Mouse (Mus musculus): ENCODE measurements at regions not wholly inside any gene's neighbourhood (a gene's known extent, or its start where the extent isn't known, plus 50 kb on each side); places are given as distances from the start of the nearest gene placed in this dataset.
A peak's percentile ranks its signal among the peaks of the same experiment; 100 is the strongest.

- Histone ChIP-seq H3K36me3 (ENCODE audit: control insufficient read depth, insufficient read depth, low read length) (no peaks in the 10 kb centered on the region), H3K27me3 (ENCODE audit: control insufficient read depth, insufficient read depth, low read length) (no peaks in the 10 kb centered on the region), H3K27ac (ENCODE audit: insufficient read depth, low read length) (no peak overlapping the region), H3K4me3 (ENCODE audit: extremely low read depth, insufficient read depth, insufficient read length) (no peak overlapping the region), H3K4me1 (ENCODE audit: control insufficient read depth, insufficient read depth, insufficient read length) (peaks cover 3% of the 10 kb centered on the region; the same call in 1 of the 2 replicates)
- no peak for TF ChIP-seq CTCF (IDR thresholded peaks at IDR 0.05; ENCODE audit: extremely low read depth, insufficient read depth, insufficient read length, insufficient replicate concordance)
- TF ChIP-seq POLR2A (IDR thresholded peaks at IDR 0.05; ENCODE audit: low read depth, low read length): no peak
- DNase-seq (ENCODE audit: low read depth in 1 of 2, low spot score in 2 of 2): no peak
- 56% methylated on average over 5 of the region's 5 CpGs for WGBS
These were observed 107.5 kb upstream of the Tab2 start for GRCm38 (mm10) chr10:8063458-8064090.

GRCm38 (mm10) chr10:8060987-8061386 is 105.0 kb upstream of the Tab2 start:
- TF ChIP-seq POLR2A (IDR thresholded peaks at IDR 0.05; ENCODE audit: low read depth, low read length) (no peak), CTCF (IDR thresholded peaks at IDR 0.05; ENCODE audit: extremely low read depth, insufficient read depth, insufficient read length, insufficient replicate concordance) (no peak)
- no peaks in the 10 kb centered on the region for H3K36me3 ChIP-seq (ENCODE audit: control insufficient read depth, insufficient read depth, low read length)
- no peak overlapping the region for H3K27ac ChIP-seq (ENCODE audit: insufficient read depth, low read length)
- DNase-seq (ENCODE audit: low read depth in 1 of 2, low spot score in 2 of 2): no peak
- no peaks in the 10 kb centered on the region for H3K27me3 ChIP-seq (ENCODE audit: control insufficient read depth, insufficient read depth, low read length)
- peaks cover 3% of the 10 kb centered on the region; the same call in 1 of the 2 replicates for H3K4me1 ChIP-seq (ENCODE audit: control insufficient read depth, insufficient read depth, insufficient read length)
- H3K4me3 ChIP-seq (ENCODE audit: extremely low read depth, insufficient read depth, insufficient read length): no peak overlapping the region

- no peak overlapping the region for H3K4me3 ChIP-seq (ENCODE audit: extremely low read depth, insufficient read depth, insufficient read length)
These were observed 103.7 kb upstream of the Tab2 start for GRCm38 (mm10) chr10:8059769-8060168.

GRCm38 (mm10) chr10:8057855-8058254 is 101.8 kb upstream of the Tab2 start:
- TF ChIP-seq CTCF (IDR thresholded peaks at IDR 0.05; ENCODE audit: extremely low read depth, insufficient read depth, insufficient read length, insufficient replicate concordance): no peak
- TF ChIP-seq POLR2A (IDR thresholded peaks at IDR 0.05; ENCODE audit: low read depth, low read length): no peak
- H3K27ac ChIP-seq (ENCODE audit: insufficient read depth, low read length): no peak overlapping the region
- H3K4me3 ChIP-seq (ENCODE audit: extremely low read depth, insufficient read depth, insufficient read length): no peak overlapping the region
- no peak for DNase-seq (ENCODE audit: low read depth in 1 of 2, low spot score in 2 of 2)
- H3K4me1 ChIP-seq (ENCODE audit: control insufficient read depth, insufficient read depth, insufficient read length): peaks cover 5% of the 10 kb centered on the region; the same call in 1 of the 2 replicates
- no peaks in the 10 kb centered on the region for H3K36me3 ChIP-seq (ENCODE audit: control insufficient read depth, insufficient read depth, low read length)
- no peaks in the 10 kb centered on the region for H3K27me3 ChIP-seq (ENCODE audit: control insufficient read depth, insufficient read depth, low read length)
- WGBS: 84% methylated on average over 5 of the region's 5 CpGs

More at GRCm38 (mm10) chr10:8059769-8060168, 103.7 kb upstream of the Tab2 start:
- Histone ChIP-seq H3K36me3 (ENCODE audit: control insufficient read depth, insufficient read depth, low read length) (no peaks in the 10 kb centered on the region), H3K27me3 (ENCODE audit: control insufficient read depth, insufficient read depth, low read length) (no peaks in the 10 kb centered on the region), H3K27ac (ENCODE audit: insufficient read depth, low read length) (no peak overlapping the region), H3K4me1 (ENCODE audit: control insufficient read depth, insufficient read depth, insufficient read length) (peaks cover 8% of the 10 kb centered on the region)
- DNase-seq (ENCODE audit: low read depth in 1 of 2, low spot score in 2 of 2): no peak
- WGBS: 83% methylated on average over 1 of the region's 1 CpGs
- TF ChIP-seq CTCF (IDR thresholded peaks at IDR 0.05; ENCODE audit: extremely low read depth, insufficient read depth, insufficient read length, insufficient replicate concordance): no peak
- TF ChIP-seq POLR2A (IDR thresholded peaks at IDR 0.05; ENCODE audit: low read depth, low read length): no peak

GRCm38 (mm10) chr10:8055293-8055692 is 99.3 kb upstream of the Tab2 start:
- no peak overlapping the region for H3K4me3 ChIP-seq (ENCODE audit: extremely low read depth, insufficient read depth, insufficient read length)
- peak; percentile 5 to 13 for DNase-seq (ENCODE audit: low read depth in 1 of 2, low spot score in 2 of 2)

GRCm38 (mm10) chr10:8043416-8044163 is 87.6 kb upstream of the Tab2 start:
- WGBS: 86% methylated on average over 3 of the region's 3 CpGs
- Histone ChIP-seq H3K27ac (ENCODE audit: insufficient read depth, low read length) (no peak overlapping the region), H3K27me3 (ENCODE audit: control insufficient read depth, insufficient read depth, low read length) (no peaks in the 10 kb centered on the region), H3K4me3 (ENCODE audit: extremely low read depth, insufficient read depth, insufficient read length) (no peak overlapping the region), H3K4me1 (ENCODE audit: control insufficient read depth, insufficient read depth, insufficient read length) (no peaks in the 10 kb centered on the region), H3K36me3 (ENCODE audit: control insufficient read depth, insufficient read depth, low read length) (no peaks in the 10 kb centered on the region)
- no peak for DNase-seq (ENCODE audit: low read depth in 1 of 2, low spot score in 2 of 2)
- no peak for TF ChIP-seq POLR2A (IDR thresholded peaks at IDR 0.05; ENCODE audit: low read depth, low read length)
- no peak for TF ChIP-seq CTCF (IDR thresholded peaks at IDR 0.05; ENCODE audit: extremely low read depth, insufficient read depth, insufficient read length, insufficient replicate concordance)

More at GRCm38 (mm10) chr10:8055293-8055692, 99.3 kb upstream of the Tab2 start:
- Histone ChIP-seq H3K4me1 (ENCODE audit: control insufficient read depth, insufficient read depth, insufficient read length) (peaks cover 5% of the 10 kb centered on the region; the same call in 1 of the 2 replicates), H3K27ac (ENCODE audit: insufficient read depth, low read length) (no peak overlapping the region), H3K27me3 (ENCODE audit: control insufficient read depth, insufficient read depth, low read length) (no peaks in the 10 kb centered on the region), H3K36me3 (ENCODE audit: control insufficient read depth, insufficient read depth, low read length) (no peaks in the 10 kb centered on the region)
- TF ChIP-seq POLR2A (IDR thresholded peaks at IDR 0.05; ENCODE audit: low read depth, low read length): no peak
- TF ChIP-seq CTCF (IDR thresholded peaks at IDR 0.05; ENCODE audit: extremely low read depth, insufficient read depth, insufficient read length, insufficient replicate concordance): no peak
- 19% methylated on average over 6 of the region's 6 CpGs for WGBS

GRCm38 (mm10) chr10:8042306-8042705 is 86.3 kb upstream of the Tab2 start:
- TF ChIP-seq POLR2A (IDR thresholded peaks at IDR 0.05; ENCODE audit: low read depth, low read length) (no peak), CTCF (IDR thresholded peaks at IDR 0.05; ENCODE audit: extremely low read depth, insufficient read depth, insufficient read length, insufficient replicate concordance) (no peak)
- no peak overlapping the region for H3K4me3 ChIP-seq (ENCODE audit: extremely low read depth, insufficient read depth, insufficient read length)
- peaks cover under 1% of the 10 kb centered on the region; the same call in 1 of the 2 replicates for H3K4me1 ChIP-seq (ENCODE audit: control insufficient read depth, insufficient read depth, insufficient read length)
- WGBS: 81% methylated on average over 6 of the region's 6 CpGs
- no peak overlapping the region for H3K27ac ChIP-seq (ENCODE audit: insufficient read depth, low read length)
- no peaks in the 10 kb centered on the region for H3K36me3 ChIP-seq (ENCODE audit: control insufficient read depth, insufficient read depth, low read length)
- H3K27me3 ChIP-seq (ENCODE audit: control insufficient read depth, insufficient read depth, low read length): no peaks in the 10 kb centered on the region
- no peak for DNase-seq (ENCODE audit: low read depth in 1 of 2, low spot score in 2 of 2)
